Mouse (Mus musculus): ENCODE measurements at regions not wholly inside any gene's neighbourhood (a gene's known extent, or its start where the extent isn't known, plus 50 kb on each side); places are given as distances from the start of the nearest gene placed in this dataset.

DNA sequence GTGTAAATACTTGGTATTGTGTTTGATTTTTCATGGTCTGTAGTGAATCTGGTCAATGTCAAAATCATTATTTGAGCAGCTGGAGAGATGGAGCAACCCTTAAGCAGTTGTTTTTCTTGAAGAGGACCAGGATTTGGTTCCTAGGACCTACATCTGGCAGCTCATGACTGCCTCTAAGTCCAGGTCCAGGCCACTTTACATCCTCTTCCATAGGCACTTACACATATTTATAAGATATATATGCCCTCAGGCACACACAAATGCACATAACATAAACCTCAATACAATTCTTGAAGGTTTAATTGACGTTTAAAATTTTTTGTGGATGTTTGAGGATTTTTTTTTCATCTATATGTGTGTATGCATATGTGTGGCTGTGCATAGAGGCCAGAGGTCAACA is 96.8 kb upstream of the Fam240b start:
- no peak overlapping the region for H3K9ac ChIP-seq (replicated peaks)
- 41% methylated on average over 1 of the region's 1 CpGs for WGBS (ENCODE audit: insufficient replicate concordance)
- H3K9me3 ChIP-seq (ENCODE audit: low read length), result no peaks in the 10 kb centered on the region
- H3K4me2 ChIP-seq (ENCODE audit: low read depth, low read length), result no peak overlapping the region
- DNase-seq (no peak), ATAC-seq (no peak)
- TF ChIP-seq EP300 (IDR thresholded peaks at IDR 0.05; ENCODE audit: low read depth) (no peak), CTCF (IDR thresholded peaks at IDR 0.05; ENCODE audit: low read depth) (no peak)
- H3K36me3 ChIP-seq (replicated peaks; ENCODE audit: insufficient read depth, low read length), result no peaks in the 10 kb centered on the region
- no peak overlapping the region for H3K4me3 ChIP-seq (ENCODE audit: low read depth, low read length)
- no peaks in the 10 kb centered on the region for H3K27me3 ChIP-seq (ENCODE audit: insufficient read depth, low read length)
- H3K27ac ChIP-seq (ENCODE audit: low read depth), result no peak overlapping the region
- no peaks in the 10 kb centered on the region for H3K4me1 ChIP-seq (ENCODE audit: insufficient read depth)

DNA sequence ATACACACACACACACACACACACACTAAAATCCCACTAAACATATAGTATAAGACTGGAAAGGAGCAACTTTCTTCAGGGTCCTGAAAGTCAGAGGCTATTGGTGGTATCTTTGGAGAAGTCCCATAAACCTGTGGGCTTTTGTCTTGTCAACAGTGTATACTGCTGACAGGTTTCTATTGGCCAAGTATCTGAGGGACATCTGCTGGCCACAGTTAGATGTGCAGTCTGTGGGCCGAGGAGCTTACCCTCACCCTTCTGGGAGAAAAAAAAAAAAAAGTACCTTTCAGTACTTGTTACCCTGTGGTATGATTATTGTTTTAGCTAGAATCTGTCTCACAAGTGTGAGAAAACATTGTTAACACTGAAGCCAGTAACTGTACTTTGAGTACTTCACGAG is 76.1 kb upstream of the Fam240b start:
- 39% methylated on average over 2 of the region's 2 CpGs for WGBS (ENCODE audit: insufficient replicate concordance)

DNA sequence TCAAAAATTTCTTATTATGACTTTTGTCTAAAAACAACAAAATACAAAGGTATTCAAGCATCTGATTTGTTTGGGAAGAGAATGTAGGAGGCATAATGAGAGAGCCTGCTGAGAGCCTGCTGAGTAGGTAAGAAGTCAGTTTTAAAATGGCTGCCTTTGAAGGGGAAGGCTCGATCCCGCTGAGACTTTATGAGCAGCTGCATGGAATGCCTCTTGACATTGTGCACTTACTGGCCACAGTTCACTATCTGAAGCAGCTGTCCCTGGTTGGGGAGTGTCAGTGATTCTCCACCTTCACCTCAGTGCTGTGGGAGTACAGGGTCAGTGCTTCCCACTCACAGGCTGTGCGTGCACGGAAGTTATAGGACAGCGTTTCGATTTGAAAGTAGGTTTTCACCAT is 71.3 kb upstream of the Fam240b start:
- no peaks in the 10 kb centered on the region for H3K9me3 ChIP-seq (ENCODE audit: low read length)
- H3K4me2 ChIP-seq (ENCODE audit: low read depth, low read length), result no peak overlapping the region
- no peak for TF ChIP-seq EP300 (IDR thresholded peaks at IDR 0.05; ENCODE audit: low read depth)
- TF ChIP-seq CTCF (IDR thresholded peaks at IDR 0.05; ENCODE audit: low read depth), result no peak
- no peaks in the 10 kb centered on the region for H3K4me1 ChIP-seq (ENCODE audit: insufficient read depth)
- DNase-seq (no peak), ATAC-seq (no peak)
- H3K9ac ChIP-seq (replicated peaks), result no peak overlapping the region
- no peaks in the 10 kb centered on the region for H3K27me3 ChIP-seq (ENCODE audit: insufficient read depth, low read length)
- WGBS (ENCODE audit: insufficient replicate concordance), result 86% methylated on average over 6 of the region's 6 CpGs
- no peak overlapping the region for H3K27ac ChIP-seq (ENCODE audit: low read depth)
- no peaks in the 10 kb centered on the region for H3K36me3 ChIP-seq (replicated peaks; ENCODE audit: insufficient read depth, low read length)
- no peak overlapping the region for H3K4me3 ChIP-seq (ENCODE audit: low read depth, low read length)

More for the DNA sequence above, 76.1 kb upstream of the Fam240b start:
- Histone ChIP-seq H3K4me2 (ENCODE audit: low read depth, low read length) (no peak overlapping the region), H3K27me3 (ENCODE audit: insufficient read depth, low read length) (no peaks in the 10 kb centered on the region), H3K9me3 (ENCODE audit: low read length) (no peaks in the 10 kb centered on the region), H3K27ac (ENCODE audit: low read depth) (no peak overlapping the region), H3K9ac (replicated peaks) (no peak overlapping the region), H3K4me1 (ENCODE audit: insufficient read depth) (no peaks in the 10 kb centered on the region), H3K36me3 (replicated peaks; ENCODE audit: insufficient read depth, low read length) (no peaks in the 10 kb centered on the region), H3K4me3 (ENCODE audit: low read depth, low read length) (no peak overlapping the region)
- ATAC-seq, result no peak
- DNase-seq, result no peak
- TF ChIP-seq CTCF (IDR thresholded peaks at IDR 0.05; ENCODE audit: low read depth) (peak; percentile 35; the same call in 1 of the 2 replicates), EP300 (IDR thresholded peaks at IDR 0.05; ENCODE audit: low read depth) (no peak)

DNA sequence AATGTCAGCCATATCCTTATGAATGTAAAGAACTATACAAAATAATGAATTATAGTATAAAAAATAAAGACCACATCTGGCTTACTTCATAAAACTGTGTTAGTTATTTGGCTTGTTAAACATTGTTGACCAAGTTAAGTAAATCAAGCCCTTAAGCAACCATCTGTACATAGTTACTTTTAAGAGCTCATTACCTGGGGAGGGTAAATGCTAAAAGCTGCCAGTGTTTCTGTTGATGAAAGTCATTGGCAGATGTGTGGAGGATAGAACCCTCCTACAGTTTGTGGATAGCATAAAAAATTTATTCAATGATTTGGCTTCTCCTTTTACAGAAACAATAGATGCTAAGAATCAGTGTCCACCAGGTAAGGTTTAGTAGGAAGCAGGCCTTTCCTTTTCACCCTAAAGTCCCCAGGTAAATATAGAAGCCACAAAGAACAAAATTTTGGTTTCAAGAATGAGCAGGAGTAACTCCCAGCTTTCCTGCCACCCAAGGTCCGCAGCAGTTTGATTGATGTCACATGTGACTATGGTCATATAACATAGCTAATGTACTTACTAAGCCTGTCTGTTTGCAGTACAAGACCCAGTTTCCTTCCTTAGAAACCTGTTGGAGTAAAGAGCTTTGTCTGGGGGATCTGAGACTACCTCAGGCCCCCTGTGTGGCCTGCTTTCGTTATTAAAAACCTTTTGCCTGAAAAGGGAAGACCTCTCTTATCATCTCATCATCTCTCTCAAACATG is 69.5 kb upstream of the Fam240b start:
- H3K4me2 ChIP-seq (ENCODE audit: low read depth, low read length), result no peak overlapping the region

DNA sequence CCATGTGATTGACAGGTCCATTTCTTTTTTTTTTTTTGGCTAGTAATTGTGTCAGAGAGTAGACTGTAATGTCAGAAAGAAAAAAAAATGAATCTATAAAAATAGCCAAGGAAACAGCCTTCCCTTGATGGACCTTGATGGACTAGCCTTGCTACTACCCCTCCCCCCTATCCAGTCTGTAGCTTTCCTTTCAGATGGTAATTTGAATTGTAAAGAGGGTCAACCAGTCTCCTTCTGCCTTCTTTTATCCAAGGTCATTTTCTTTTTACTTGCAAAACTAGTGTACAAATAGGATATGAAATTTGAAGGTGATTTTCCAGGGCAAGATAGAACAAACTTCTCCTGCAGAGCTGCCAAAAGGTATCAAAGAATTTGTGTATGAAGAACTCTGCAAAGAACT is 68.2 kb upstream of the Fam240b start:
- Histone ChIP-seq H3K9me3 (ENCODE audit: low read length) (no peaks in the 10 kb centered on the region), H3K4me2 (ENCODE audit: low read depth, low read length) (no peak overlapping the region), H3K36me3 (replicated peaks; ENCODE audit: insufficient read depth, low read length) (no peaks in the 10 kb centered on the region), H3K27me3 (ENCODE audit: insufficient read depth, low read length) (no peaks in the 10 kb centered on the region), H3K4me3 (ENCODE audit: low read depth, low read length) (no peak overlapping the region), H3K27ac (ENCODE audit: low read depth) (no peak overlapping the region), H3K4me1 (ENCODE audit: insufficient read depth) (no peaks in the 10 kb centered on the region), H3K9ac (replicated peaks) (no peak overlapping the region)
- DNase-seq, result no peak
- TF ChIP-seq CTCF (IDR thresholded peaks at IDR 0.05; ENCODE audit: low read depth) (no peak), EP300 (IDR thresholded peaks at IDR 0.05; ENCODE audit: low read depth) (no peak)
- ATAC-seq, result no peak

More for the DNA sequence above, 69.5 kb upstream of the Fam240b start:
- Histone ChIP-seq H3K27me3 (ENCODE audit: insufficient read depth, low read length) (no peaks in the 10 kb centered on the region), H3K9ac (replicated peaks) (no peak overlapping the region), H3K4me3 (ENCODE audit: low read depth, low read length) (no peak overlapping the region), H3K9me3 (ENCODE audit: low read length) (no peaks in the 10 kb centered on the region), H3K4me1 (ENCODE audit: insufficient read depth) (no peaks in the 10 kb centered on the region), H3K27ac (ENCODE audit: low read depth) (no peak overlapping the region), H3K36me3 (replicated peaks; ENCODE audit: insufficient read depth, low read length) (no peaks in the 10 kb centered on the region)
- TF ChIP-seq CTCF (IDR thresholded peaks at IDR 0.05; ENCODE audit: low read depth) (no peak), EP300 (IDR thresholded peaks at IDR 0.05; ENCODE audit: low read depth) (no peak)
- 69% methylated on average over 2 of the region's 2 CpGs for WGBS (ENCODE audit: insufficient replicate concordance)
- DNase-seq (no peak), ATAC-seq (no peak)
